Mouse (Mus musculus): ENCODE measurements around the gene Speer4f2. TPM values are rescaled to one million over a fixed set of nuclear protein-coding genes. Genes with fewer than 3 reads are reported as not detected.
"Not testable (repeated sequence)": the region's sequence is repeated elsewhere in the genome, so short reads cannot be mapped to it uniquely, and the experiment has no call there.

Speer4f2 gene
- polyA plus RNA-seq (2012; rRNA removed) (not detected in 2 replicates), polyA plus RNA-seq (2014; fragmentation: Nextera tagmentation; extraction: Ambion mirVana) (not detected in 2 replicates)

- H3K9me3 ChIP-seq (ENCODE audit: control insufficient read depth, low read length); H3K4me3 ChIP-seq (ENCODE audit: insufficient read depth in 1 of 2, low read depth in 2 of 2, low read length in 2 of 2); H3K27me3 ChIP-seq (ENCODE audit: control insufficient read depth, insufficient read depth, low read length); ATAC-seq (ENCODE audit: insufficient read depth); H3K27ac ChIP-seq; H3K36me3 ChIP-seq (replicated peaks; ENCODE audit: control insufficient read depth, insufficient read depth, low read depth); H3K9ac ChIP-seq (replicated peaks); H3K4me2 ChIP-seq (ENCODE audit: low read depth); DNase-seq (ENCODE audit: low read depth in 3 of 3, low spot score in 3 of 3); H3K4me1 ChIP-seq (replicated peaks; ENCODE audit: control insufficient read depth in 2 of 2, insufficient read depth in 2 of 2, low read length in 1 of 2): not testable (repeated sequence)
- WGBS (ENCODE audit: insufficient replicate concordance): 27% methylated on average over 1 of the region's 1 CpGs
These were observed at the start of gene Speer4f2 for GRCm38 (mm10) chr5:17372880-17373279. Gene Speer4f2 (plus strand): TSS chr5:17373180.

DNA sequence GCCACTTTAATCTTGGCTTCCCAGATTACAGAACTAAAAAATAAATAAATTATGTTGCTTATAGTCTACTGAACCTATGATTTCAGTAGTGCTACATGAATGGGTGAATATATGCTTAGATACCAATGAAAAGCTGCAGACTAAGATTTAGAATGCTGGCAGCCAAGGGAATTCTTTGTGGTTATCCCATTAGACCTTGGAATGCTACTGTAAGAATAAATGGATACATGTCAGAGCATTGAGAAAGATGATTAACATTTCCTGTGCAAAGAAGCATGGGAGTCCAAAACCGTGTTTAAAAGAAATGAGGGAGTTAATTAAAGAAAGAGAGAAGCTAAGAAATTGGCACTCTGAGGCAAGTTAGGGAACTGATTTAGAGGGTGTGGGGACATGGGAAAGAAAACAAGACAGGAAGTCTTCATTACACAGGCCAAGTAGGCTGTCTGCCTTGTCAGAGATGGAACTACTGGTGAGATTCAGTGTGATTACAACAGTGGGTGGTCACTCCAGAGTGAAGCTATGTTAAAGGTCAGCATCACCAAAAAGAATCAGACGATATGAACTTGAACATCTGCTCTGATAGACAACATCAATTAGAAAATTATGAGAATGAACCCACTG lies 43.9 kb upstream of the Speer4f2 start:
- Histone ChIP-seq H3K4me1 (replicated peaks; ENCODE audit: control insufficient read depth in 2 of 2, insufficient read depth in 2 of 2, low read length in 1 of 2) (no peaks in the 10 kb centered on the region), H3K4me2 (ENCODE audit: low read depth) (no peak overlapping the region), H3K36me3 (replicated peaks; ENCODE audit: control insufficient read depth, insufficient read depth, low read depth) (no peaks in the 10 kb centered on the region), H3K27ac (no peak overlapping the region), H3K27me3 (ENCODE audit: control insufficient read depth, insufficient read depth, low read length) (no peaks in the 10 kb centered on the region), H3K9me3 (ENCODE audit: control insufficient read depth, low read length) (no peaks in the 10 kb centered on the region), H3K4me3 (ENCODE audit: insufficient read depth in 1 of 2, low read depth in 2 of 2, low read length in 2 of 2) (no peak overlapping the region), H3K9ac (replicated peaks) (no peak overlapping the region)
- TF ChIP-seq EP300 (IDR thresholded peaks at IDR 0.05; ENCODE audit: low read depth) (no peak), CTCF (IDR thresholded peaks at IDR 0.05; ENCODE audit: low read depth) (no peak)
- DNase-seq (ENCODE audit: low read depth in 3 of 3, low spot score in 3 of 3): no peak
- ATAC-seq (ENCODE audit: insufficient read depth): no peak
- WGBS (ENCODE audit: insufficient replicate concordance): 31% methylated on average over 2 of the region's 2 CpGs

DNA sequence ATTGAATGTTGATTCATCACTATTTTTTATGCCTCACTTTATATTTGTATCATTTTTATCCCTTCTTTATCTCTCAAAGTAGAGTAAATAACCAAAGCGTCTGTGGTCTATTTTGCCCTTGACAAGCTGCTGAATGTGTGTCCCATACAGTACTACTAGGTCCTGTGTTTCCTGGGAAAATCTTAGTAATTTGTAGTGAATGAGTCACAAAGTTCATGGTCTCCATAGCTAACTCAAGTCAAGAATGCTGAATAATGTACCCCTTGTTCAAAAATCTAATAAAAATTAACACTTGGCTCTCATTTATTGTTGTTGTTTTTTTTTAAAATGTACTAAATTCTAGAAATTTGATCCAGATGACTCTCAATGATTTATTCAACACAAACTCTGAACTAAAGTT lies 38.1 kb upstream of the Speer4f2 start:
- no peak for ATAC-seq (ENCODE audit: insufficient read depth)
- H3K4me2 ChIP-seq (ENCODE audit: low read depth): no peak overlapping the region
- no peak overlapping the region for H3K4me3 ChIP-seq (ENCODE audit: insufficient read depth in 1 of 2, low read depth in 2 of 2, low read length in 2 of 2)
- H3K4me1 ChIP-seq (replicated peaks; ENCODE audit: control insufficient read depth in 2 of 2, insufficient read depth in 2 of 2, low read length in 1 of 2): no peaks in the 10 kb centered on the region
- no peak overlapping the region for H3K9ac ChIP-seq (replicated peaks)
- H3K27me3 ChIP-seq (ENCODE audit: control insufficient read depth, insufficient read depth, low read length): no peaks in the 10 kb centered on the region
- no peak overlapping the region for H3K27ac ChIP-seq
- WGBS (ENCODE audit: insufficient replicate concordance): 55% methylated on average over 1 of the region's 1 CpGs
- no peak for DNase-seq (ENCODE audit: low read depth in 3 of 3, low spot score in 3 of 3)
- no peaks in the 10 kb centered on the region for H3K36me3 ChIP-seq (replicated peaks; ENCODE audit: control insufficient read depth, insufficient read depth, low read depth)
- H3K9me3 ChIP-seq (ENCODE audit: control insufficient read depth, low read length): no peaks in the 10 kb centered on the region
- no peak for TF ChIP-seq EP300 (IDR thresholded peaks at IDR 0.05; ENCODE audit: low read depth)

DNA sequence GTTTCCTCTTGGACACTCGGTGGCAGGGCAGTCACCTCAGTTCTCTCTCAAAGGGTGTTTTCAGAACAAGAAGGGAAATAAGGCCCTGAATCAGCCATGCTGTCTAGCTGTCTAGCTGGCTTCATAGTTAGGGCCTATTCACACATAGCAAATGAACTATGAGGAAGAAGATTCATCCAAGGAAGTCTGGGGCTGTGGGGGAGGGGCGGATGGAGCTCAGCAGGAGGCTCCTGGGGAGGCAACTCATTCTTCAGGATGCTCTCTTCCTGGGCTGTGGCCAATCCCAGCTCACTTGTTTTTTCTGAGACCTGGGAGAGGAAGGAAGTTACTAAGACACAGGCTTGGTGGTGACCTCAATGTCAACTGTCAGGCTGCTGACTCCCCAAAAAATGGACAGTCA lies 27.2 kb upstream of the Speer4f2 start:
- not testable (repeated sequence) for H3K4me2 ChIP-seq (ENCODE audit: low read depth); H3K4me3 ChIP-seq (ENCODE audit: insufficient read depth in 1 of 2, low read depth in 2 of 2, low read length in 2 of 2); H3K9me3 ChIP-seq (ENCODE audit: control insufficient read depth, low read length); DNase-seq (ENCODE audit: low read depth in 3 of 3, low spot score in 3 of 3); H3K27ac ChIP-seq; ATAC-seq (ENCODE audit: insufficient read depth); H3K36me3 ChIP-seq (replicated peaks; ENCODE audit: control insufficient read depth, insufficient read depth, low read depth); H3K9ac ChIP-seq (replicated peaks); H3K4me1 ChIP-seq (replicated peaks; ENCODE audit: control insufficient read depth in 2 of 2, insufficient read depth in 2 of 2, low read length in 1 of 2); H3K27me3 ChIP-seq (ENCODE audit: control insufficient read depth, insufficient read depth, low read length)
- WGBS (ENCODE audit: insufficient replicate concordance): 47% methylated on average over 2 of the region's 2 CpGs

- DNase-seq (ENCODE audit: low read depth in 3 of 3, low spot score in 3 of 3) (no peak), ATAC-seq (ENCODE audit: insufficient read depth) (no peak)
- H3K9ac ChIP-seq (replicated peaks): no peak overlapping the region
- H3K4me3 ChIP-seq (ENCODE audit: insufficient read depth in 1 of 2, low read depth in 2 of 2, low read length in 2 of 2): no peak overlapping the region
- H3K4me2 ChIP-seq (ENCODE audit: low read depth): no peak overlapping the region
- no peak overlapping the region for H3K27ac ChIP-seq
- no peaks in the 10 kb centered on the region for H3K36me3 ChIP-seq (replicated peaks; ENCODE audit: control insufficient read depth, insufficient read depth, low read depth)
- TF ChIP-seq CTCF (IDR thresholded peaks at IDR 0.05; ENCODE audit: low read depth) (no peak), EP300 (IDR thresholded peaks at IDR 0.05; ENCODE audit: low read depth) (no peak)
- H3K9me3 ChIP-seq (ENCODE audit: control insufficient read depth, low read length): no peaks in the 10 kb centered on the region
- H3K27me3 ChIP-seq (ENCODE audit: control insufficient read depth, insufficient read depth, low read length): no peaks in the 10 kb centered on the region
- no peaks in the 10 kb centered on the region for H3K4me1 ChIP-seq (replicated peaks; ENCODE audit: control insufficient read depth in 2 of 2, insufficient read depth in 2 of 2, low read length in 1 of 2)
These were observed 13.5 kb upstream of the Speer4f2 start for GRCm38 (mm10) chr5:17359394-17359999.
